Mouse (Mus musculus) liver, embryonic 14.5 days (tissue): ENCODE data around the gene C1rb. TPM values are rescaled to one million over a fixed set of nuclear protein-coding genes. Genes with fewer than 3 reads are reported as not detected.
"Not testable (repeated sequence)": the region's sequence is repeated elsewhere in the genome, so short reads cannot be mapped to it uniquely, and the experiment has no call there.

Source experiments
- ATAC-seq: fragments of 200-750 bp; cut with Nextera tagmentation; 2 replicates; pipeline ENCODE4 v1.8.0; 2017; ENCODE audit warnings: moderate number of reproducible peaks, mild to moderate bottlenecking, moderate library complexity; ENCODE audit not compliant: insufficient read depth
- DNase-seq, 3 experiments: peaks; one replicate each; pipeline ENCODE4 v3.0.0-alpha.2; 2012 to 2013; ENCODE audit warnings: low read depth in 3 of 3, low spot score in 3 of 3
- H3K27ac ChIP-seq: fragments of 300-500 bp; sonication (generic); 2 replicates; pipeline ENCODE4 v1.5.1; 2014; ENCODE audit warnings: moderate library complexity, mild to moderate bottlenecking, control low read depth, inconsistent platforms
- H3K27me3 ChIP-seq: fragments of 300-500 bp; sonication (generic); 2 replicates; pipeline ENCODE4 v1.6.1; 2014; ENCODE audit warnings: mild to moderate bottlenecking, low read length, moderate library complexity; ENCODE audit not compliant: control insufficient read depth, insufficient read depth
- H3K36me3 ChIP-seq: fragments of 300-500 bp; sonication (generic); replicated peaks from 2 replicates; pipeline ENCODE4 v1.6.1; 2014; ENCODE audit warnings: low read depth; ENCODE audit not compliant: control insufficient read depth, insufficient read depth
- H3K4me1 ChIP-seq, 2 experiments: fragments of 200-500 bp in 1 of 2; fragments of 300-500 bp in 1 of 2; sonication (generic) in 1 of 2; replicated peaks; 2 replicates each; pipeline ENCODE4 v1.6.1; 2012 to 2014; ENCODE audit warnings: antibody characterized with exemption in 1 of 2, inconsistent platforms in 1 of 2, low read length in 1 of 2; ENCODE audit not compliant: control insufficient read depth in 2 of 2, insufficient read depth in 2 of 2
- H3K4me2 ChIP-seq: fragments of 300-500 bp; sonication (generic); 2 replicates; pipeline ENCODE4 v1.6.1; 2014; ENCODE audit warnings: low read depth, mild to moderate bottlenecking, control low read depth, moderate library complexity
- H3K4me3 ChIP-seq, 2 experiments: fragments of 200-500 bp in 1 of 2; fragments of 300-500 bp in 1 of 2; sonication (generic) in 1 of 2; 2 replicates each; pipeline ENCODE4 v1.5.1; 2012 to 2014; ENCODE audit warnings: low read depth in 2 of 2, low read length in 2 of 2, mild to moderate bottlenecking in 2 of 2, control low read depth in 1 of 2, inconsistent platforms in 1 of 2, moderate library complexity in 1 of 2; ENCODE audit not compliant: insufficient read depth in 1 of 2
- H3K9ac ChIP-seq: fragments of 300-500 bp; sonication (generic); replicated peaks from 2 replicates; pipeline ENCODE4 v1.6.1; 2014; ENCODE audit warnings: mild to moderate bottlenecking, control low read depth, moderate library complexity
- H3K9me3 ChIP-seq: fragments of 300-500 bp; sonication (generic); 2 replicates; pipeline ENCODE4 v1.6.1; 2016; ENCODE audit warnings: low read length, mixed read lengths; ENCODE audit not compliant: control insufficient read depth
- CTCF ChIP-seq: IDR thresholded peaks from 2 replicates; pipeline ENCODE4 v1.5.1; 2016; ENCODE audit warnings: antibody characterized with exemption, low read depth, control low read depth
- EP300 ChIP-seq: IDR thresholded peaks from 2 replicates; pipeline ENCODE4 v1.6.1; 2016; ENCODE audit warnings: antibody characterized with exemption, low read depth
- WGBS: fragments of 180-500 bp; shearing (Covaris S2); extraction: QIAGEN DNeasy Blood & Tissue Kit; methylation state at CpG from one replicate; pipeline ENCODE4 v1.1.7; 2014; ENCODE audit not compliant: insufficient replicate concordance; 5-methylcytosine and 5-hydroxymethylcytosine counted together
- polyA plus RNA-seq, 2 experiments: library from polyadenylated mRNA; depleted of rRNA in 1 of 2; stranded (reverse) in 1 of 2; unstranded in 1 of 2; fragments of >200 nt; fragmentation: Nextera tagmentation in 1 of 2; extraction: Ambion mirVana in 1 of 2; gene quantifications; 2 replicates each; pipeline versions ENCODE4 v1.2.1 to v1.2.3; 2012 to 2014

Gene C1rb
- polyA plus RNA-seq, 2 experiments, result not detected

- no peak overlapping the region for H3K9ac ChIP-seq
- no peak overlapping the region for H3K4me3 ChIP-seq
- TF ChIP-seq EP300 (no peak), CTCF (no peak)
- H3K36me3 ChIP-seq, result no peaks in the 10 kb centered on the region
- no peaks in the 10 kb centered on the region for H3K4me1 ChIP-seq
- no peak overlapping the region for H3K4me2 ChIP-seq
- H3K27me3 ChIP-seq, result no peaks in the 10 kb centered on the region
- no peaks in the 10 kb centered on the region for H3K9me3 ChIP-seq
- no peak for DNase-seq
- ATAC-seq, result no peak
- H3K27ac ChIP-seq, result no peak overlapping the region
- 67% methylated on average over 22 of the region's 22 CpGs for WGBS
Observed at GRCm38 (mm10) chr6:124552766-124553165, 17.3 kb upstream of the C1rb start.

- DNase-seq, H3K4me2 ChIP-seq, ATAC-seq, H3K9me3 ChIP-seq, H3K9ac ChIP-seq, H3K36me3 ChIP-seq, H3K4me1 ChIP-seq, H3K4me3 ChIP-seq, H3K27me3 ChIP-seq, H3K27ac ChIP-seq: not testable (repeated sequence)
- 50% methylated on average over 2 of the region's 2 CpGs for WGBS
Observed at GRCm38 (mm10) chr6:124555956-124556355, 14.1 kb upstream of the C1rb start.

GRCm38 (mm10) chr6:124561156-124561555 lies 8.9 kb upstream of the C1rb start:
- H3K9me3 ChIP-seq, result not testable (repeated sequence)

GRCm38 (mm10) chr6:124561611-124562010 lies 8.5 kb upstream of the C1rb start:
- not testable (repeated sequence) for ATAC-seq, H3K4me1 ChIP-seq, H3K4me3 ChIP-seq, H3K27me3 ChIP-seq, H3K9ac ChIP-seq, H3K4me2 ChIP-seq, DNase-seq, H3K27ac ChIP-seq, H3K9me3 ChIP-seq, H3K36me3 ChIP-seq
- WGBS, result 49% methylated on average over 2 of the region's 2 CpGs

More at GRCm38 (mm10) chr6:124561156-124561555, 8.9 kb upstream of the C1rb start:
- not testable (repeated sequence) for DNase-seq, ATAC-seq, H3K9ac ChIP-seq, H3K36me3 ChIP-seq, H3K27ac ChIP-seq, H3K4me2 ChIP-seq, H3K4me1 ChIP-seq, H3K27me3 ChIP-seq, H3K4me3 ChIP-seq
- WGBS, result 60% methylated on average over 4 of the region's 4 CpGs

- H3K36me3 ChIP-seq, H3K9ac ChIP-seq, ATAC-seq, DNase-seq, H3K27me3 ChIP-seq, H3K4me3 ChIP-seq, H3K9me3 ChIP-seq, H3K4me2 ChIP-seq, H3K27ac ChIP-seq, H3K4me1 ChIP-seq: not testable (repeated sequence)
- 52% methylated on average over 3 of the region's 3 CpGs for WGBS
Observed at GRCm38 (mm10) chr6:124575155-124575678, 5.1 kb downstream of the C1rb start.

- not testable (repeated sequence) for H3K4me2 ChIP-seq, H3K4me3 ChIP-seq, H3K27me3 ChIP-seq, H3K27ac ChIP-seq, H3K9me3 ChIP-seq, H3K9ac ChIP-seq, DNase-seq, H3K4me1 ChIP-seq, H3K36me3 ChIP-seq, ATAC-seq
- WGBS, result 67% methylated on average over 6 of the region's 7 CpGs
Observed at GRCm38 (mm10) chr6:124580155-124580554, 10.1 kb downstream of the C1rb start.
